Mouse (Mus musculus): ENCODE measurements around the gene Ddx3y.
A peak's percentile ranks its signal among the peaks of the same experiment; 100 is the strongest.

Gene Ddx3y

DNA sequence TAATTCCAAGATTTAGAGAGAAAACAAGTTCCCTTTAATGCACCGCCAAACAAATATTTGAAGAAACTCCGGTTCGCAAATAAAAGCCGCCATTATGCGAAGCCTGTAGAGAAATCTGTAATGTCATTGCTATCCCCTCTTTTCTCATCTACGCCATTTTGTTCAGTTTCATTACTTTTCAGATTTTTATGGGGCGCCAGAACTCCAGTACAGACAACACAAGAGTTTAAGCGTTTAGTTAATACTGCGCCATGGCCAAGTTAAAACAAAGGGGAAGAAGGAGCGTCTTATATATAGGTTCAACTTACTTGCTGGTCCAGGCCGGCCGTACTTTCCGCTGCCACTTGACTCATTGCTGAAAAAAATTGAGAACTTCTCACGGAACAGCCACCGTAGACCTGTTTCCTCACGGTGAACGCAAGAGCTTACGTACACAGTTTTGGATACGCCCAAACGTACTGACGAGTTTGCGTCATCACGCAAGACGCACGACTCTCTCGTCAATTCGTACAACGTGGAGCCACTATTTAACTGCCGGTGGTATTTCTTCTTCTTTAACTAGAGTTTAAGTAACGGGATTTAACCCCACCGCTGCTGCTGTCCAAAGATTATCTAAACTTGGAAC lies at the start of gene Ddx3y:
TSS of gene Ddx3y (minus strand) at position 459 of the 625 bp plus-strand sequence.
- peak; percentile 82 for DNase-seq

DNA sequence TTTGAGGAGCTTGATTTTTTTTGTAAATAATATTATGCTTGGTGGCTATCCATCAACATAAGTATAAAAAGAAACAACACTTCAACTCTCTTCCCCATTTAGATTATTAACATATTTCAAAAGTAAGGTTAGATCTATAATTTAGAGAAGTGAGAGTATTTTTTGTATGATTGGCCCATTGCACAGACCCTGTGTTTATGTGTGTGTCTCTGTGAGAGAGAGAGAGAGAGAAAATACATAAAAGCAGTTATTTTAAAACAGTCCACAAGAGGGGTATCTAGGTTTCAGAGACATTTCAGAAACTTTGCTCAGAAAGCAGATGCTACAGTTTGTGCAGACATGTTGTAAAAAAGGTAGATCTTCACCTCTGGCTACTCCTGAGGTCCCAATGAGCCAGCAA lies 7.3 kb upstream of the Ddx3y start:
- no peak for DNase-seq

DNA sequence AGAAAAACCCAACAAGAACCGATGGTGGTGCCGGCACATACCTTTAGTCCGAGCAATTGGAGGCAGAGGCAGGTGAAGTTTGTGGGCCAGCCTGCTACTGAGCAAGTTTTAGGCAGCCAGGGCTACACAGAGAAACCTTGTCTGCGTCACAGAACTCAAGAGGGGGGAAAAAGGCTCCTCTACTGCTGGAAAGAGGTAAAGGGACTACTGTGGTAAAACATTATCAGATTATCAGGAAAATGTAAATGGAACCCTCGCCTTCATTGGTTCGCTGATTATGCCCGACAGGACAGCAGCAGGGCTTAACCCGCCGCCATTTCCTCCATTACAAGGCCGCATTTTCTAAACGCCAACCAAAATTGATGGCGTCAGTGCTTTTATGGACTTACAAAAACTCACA lies 694 bp downstream of the Ddx3y start:
- peak; percentile 17 for DNase-seq

DNA sequence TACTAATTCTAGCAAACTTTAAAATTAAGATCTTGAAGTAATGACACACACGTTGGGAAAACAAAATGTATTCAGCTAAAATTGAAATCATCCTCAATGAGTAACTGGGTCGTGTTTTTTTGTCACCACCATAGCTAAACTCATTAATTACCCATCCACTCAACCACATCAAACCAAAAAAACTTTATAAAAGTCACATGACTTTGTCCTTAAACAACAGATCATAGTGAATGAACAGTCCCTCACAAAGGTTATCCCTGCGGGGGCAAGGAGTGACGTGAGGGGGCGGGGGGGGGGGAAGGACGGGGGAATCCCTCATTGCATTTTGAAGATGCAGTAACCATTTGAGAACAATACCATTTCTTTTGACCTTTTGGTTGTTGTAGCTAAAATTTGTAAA lies 40.3 kb downstream of the Ddx3y start:
- peak; percentile 0 for DNase-seq

DNA sequence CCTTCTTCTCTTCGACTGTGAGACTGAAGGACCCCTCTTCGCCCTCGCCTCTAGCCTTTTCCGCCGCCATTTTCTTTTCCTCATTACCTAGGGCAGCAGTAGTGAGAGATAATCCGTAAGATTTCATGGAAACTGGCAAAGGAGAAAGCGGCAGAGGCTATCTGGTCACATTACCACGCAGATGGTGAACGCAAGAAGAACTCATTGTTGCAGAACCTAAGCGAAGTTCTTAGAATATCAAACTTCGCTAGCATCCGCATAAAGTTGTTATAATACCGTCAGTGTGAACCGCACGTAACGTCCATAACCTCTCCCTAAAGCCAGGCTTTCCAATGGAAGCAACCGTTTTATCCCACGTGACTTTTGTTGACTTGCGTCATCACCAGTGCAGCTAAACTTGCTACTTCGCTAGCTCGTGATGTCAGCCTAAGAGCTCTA lies 41.0 kb downstream of the Ddx3y start, which contains the start of gene Uty:
TSS of gene Uty (minus strand) at position 334 of the 438 bp plus-strand sequence.
- peak; percentile 83 for DNase-seq

DNA sequence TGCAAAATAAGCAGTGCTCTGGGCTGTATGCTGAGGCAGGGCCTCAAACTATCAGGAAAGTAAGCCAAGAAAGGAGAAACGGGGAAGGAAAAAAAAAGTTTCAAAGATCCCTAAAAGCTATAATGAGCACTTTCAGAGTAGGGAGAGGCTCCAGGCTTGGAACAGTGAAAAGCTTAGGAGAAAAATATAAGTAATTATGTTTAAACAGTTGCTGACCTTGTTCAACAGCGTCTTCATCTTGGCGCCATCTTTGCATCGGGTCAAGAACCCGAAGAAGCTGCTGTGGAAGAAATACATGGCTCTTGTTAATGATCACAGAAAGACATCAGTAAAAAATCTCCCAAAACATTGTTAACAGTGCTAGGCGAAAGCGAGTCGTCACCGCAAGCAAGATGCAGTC lies 41.5 kb downstream of the Ddx3y start:
- DNase-seq: no peak

DNA sequence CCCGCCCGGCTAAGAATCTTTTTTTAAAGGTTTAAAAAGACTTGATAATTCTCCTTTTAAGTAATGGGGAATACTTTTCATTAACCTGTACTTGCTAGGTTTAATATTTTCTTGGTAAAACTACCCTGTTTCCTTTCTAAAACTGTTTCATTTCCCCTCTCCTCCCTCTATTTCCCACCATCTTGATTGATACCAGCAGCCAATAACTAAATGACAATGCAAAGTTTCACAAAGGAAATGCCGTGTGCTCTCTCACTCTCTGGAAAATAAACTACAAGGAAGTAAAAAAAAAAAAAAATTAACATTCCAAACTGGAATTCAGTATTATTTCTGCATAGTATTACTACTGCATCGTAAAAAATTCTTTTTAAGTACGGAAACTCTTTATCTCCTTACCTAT lies 42.0 kb downstream of the Ddx3y start:
- DNase-seq: no peak

DNA sequence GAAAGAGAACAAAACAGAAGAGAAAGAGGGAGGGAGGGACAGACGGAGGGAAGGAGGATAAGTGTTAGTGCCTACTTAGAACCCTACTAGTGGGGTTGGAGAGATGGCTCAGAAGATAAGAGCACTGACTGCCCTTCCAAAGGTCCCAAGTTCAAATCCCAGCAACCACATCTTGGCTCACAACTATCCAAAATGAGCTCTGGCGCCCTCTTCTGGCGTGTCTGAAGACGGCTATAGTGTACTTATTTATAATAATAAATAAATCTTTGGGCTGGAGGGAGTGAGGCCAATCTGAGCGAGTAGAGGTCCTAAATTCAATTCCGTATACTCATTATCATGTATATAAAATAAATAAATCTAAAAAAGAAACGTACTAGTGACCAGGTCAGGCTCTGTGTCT lies 66.4 kb downstream of the Ddx3y start:
- DNase-seq: no peak
